Mouse (Mus musculus): ENCODE measurements around the gene Mutyh.

The Mutyh gene

GRCm38 (mm10) chr4:116807197-116808129 is at the start of gene Mutyh, which contains the start of gene Toe1:
TSS of gene Mutyh (plus strand) at chr4:116807723.
TSS of gene Toe1 (minus strand) at chr4:116807640.
- peak; percentile 96 for DNase-seq (ENCODE audit: low read depth, low spot score)

- DNase-seq (ENCODE audit: low read depth, low spot score): no peak
These were observed 45.6 kb upstream of the Mutyh start for GRCm38 (mm10) chr4:116761914-116762313.

DNA sequence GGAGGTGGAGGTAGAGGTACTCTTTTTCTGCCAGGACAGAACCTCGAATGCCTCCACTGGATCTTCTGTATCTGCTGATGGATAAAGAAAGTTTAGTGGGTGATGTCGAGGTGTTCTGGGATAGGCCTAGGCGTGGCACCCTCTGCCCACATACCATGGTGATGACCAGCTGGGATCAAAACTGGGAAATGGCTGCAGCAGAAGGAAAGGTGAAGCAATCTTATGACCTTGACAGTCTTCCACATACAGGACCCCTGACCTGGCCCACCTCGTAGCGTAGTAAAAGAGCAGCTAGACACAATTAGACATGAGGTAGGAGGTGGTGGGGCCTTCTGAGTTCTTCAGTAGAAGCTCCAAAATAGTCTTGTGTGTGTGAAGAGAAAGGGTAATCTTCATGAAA is 43.5 kb upstream of the Mutyh start:
- no peak for DNase-seq (ENCODE audit: low read depth, low spot score)

DNA sequence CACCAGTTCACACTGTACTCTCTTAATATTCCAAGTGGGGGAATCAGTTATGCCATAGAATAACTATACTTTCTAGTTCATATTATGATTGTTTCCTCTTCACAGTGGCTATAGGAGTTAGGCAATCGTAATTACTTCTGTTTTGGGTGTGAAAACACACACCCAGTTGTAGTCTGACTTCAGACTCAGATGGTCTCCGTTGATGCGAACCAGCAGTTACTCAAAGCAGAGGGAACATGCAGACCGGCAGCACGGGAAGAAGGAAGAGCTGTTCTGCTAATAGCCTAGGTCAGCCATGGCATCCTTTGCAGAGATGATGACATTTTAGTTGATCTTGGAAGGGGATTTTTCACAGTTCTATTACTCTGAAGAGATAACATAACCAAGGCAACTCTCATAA is 39.0 kb upstream of the Mutyh start:
- DNase-seq (ENCODE audit: low read depth, low spot score): no peak

DNA sequence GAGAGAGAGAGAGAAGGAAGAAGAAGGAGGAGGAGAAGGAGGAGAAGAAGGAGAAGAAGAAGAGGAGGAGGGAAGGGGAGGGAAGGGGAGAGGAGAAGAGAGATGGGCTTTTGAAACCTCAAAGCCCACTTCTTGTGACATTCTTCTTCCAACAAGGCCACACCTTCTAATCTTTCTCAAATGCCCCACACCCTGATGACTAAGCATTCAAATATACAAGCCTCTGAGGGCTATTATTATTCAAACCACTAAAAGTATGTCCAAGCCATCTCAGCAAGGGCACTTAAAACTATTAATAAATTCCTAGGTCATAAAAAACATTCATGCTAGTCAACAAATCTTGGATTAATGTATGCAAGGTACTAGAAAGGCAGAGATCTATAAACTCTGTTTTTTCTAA is 38.5 kb upstream of the Mutyh start:
- no peak for DNase-seq (ENCODE audit: low read depth, low spot score)

DNA sequence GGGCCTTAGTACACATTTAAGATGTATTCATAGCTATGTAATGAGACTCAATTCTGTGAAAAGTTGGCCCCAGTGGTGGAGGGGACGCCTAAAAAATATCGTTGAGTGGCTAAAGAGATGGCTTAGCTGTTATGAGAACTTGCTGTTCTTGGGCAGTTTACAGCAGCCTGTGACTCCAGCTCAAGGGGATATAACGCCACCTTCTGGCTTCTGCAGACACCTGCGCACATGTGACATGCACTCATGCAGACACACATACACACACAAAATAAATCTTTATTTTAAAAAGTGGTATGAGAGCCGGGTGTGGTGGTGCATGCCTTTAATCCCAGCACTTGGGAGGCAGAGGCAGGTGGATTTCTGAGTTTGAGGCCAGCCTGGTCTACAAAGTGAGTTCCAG is 31.1 kb upstream of the Mutyh start:
- no peak for DNase-seq (ENCODE audit: low read depth, low spot score)

DNA sequence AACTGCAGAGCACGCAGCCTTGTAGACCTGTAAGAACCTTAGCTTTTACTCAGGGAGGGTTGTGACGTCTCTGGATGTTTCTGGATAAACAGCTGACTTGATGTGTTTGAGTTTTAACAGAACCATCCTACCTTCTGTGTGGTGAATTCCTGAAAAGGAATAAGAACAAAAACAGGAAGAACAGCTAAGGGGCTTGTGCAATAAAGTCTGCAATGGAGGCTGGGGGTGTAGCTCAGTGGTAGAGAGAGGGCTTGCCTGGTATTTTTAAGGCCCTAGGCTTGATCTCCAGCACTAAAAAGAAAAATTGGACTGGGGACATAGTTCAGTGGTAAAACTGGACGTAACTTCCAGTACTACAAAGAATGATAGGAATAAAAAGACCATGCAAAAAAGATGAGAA is 30.4 kb upstream of the Mutyh start:
- DNase-seq (ENCODE audit: low read depth, low spot score): no peak

DNA sequence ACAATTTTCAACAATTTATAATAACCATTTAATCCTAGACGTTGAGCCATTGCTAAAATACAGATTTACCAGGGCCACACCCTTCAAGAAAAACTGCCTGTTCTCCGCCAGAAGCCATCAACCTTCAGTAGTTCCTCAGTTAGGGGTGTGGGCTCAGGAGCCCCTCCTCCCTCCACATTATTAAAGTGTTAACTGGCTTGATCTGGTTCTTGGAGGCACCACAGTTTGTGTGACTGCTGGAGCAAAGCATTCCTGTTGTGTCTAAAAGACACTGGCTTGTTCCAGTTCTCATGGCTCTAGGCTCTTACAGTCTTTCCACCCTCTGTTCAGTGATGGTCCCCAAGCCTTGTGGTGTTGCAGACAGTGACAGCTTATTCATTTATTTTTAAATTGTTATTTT is 27.0 kb upstream of the Mutyh start:
- DNase-seq (ENCODE audit: low read depth, low spot score): no peak

GRCm38 (mm10) chr4:116781366-116781765 is 26.2 kb upstream of the Mutyh start:
- no peak for DNase-seq (ENCODE audit: low read depth, low spot score)

DNA sequence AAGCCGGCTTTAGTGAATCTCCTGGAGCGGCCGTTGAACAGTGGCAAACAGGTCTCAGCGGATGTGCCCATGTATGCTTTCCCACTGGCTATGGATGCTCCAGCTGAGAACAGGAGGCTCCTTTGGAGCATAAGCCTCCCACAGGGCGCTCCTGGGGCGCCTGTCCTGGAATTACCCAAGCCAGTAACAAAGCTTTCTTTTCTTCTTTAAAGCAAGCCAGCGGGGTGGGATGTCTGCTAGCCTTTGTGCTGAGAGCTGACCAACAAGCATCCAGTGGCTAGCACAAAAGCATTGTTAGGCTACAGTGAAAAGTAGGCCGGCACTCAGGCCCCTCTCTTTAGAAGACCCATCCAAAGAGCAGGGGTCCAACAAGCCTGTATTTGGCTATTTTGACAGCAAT is 25.4 kb upstream of the Mutyh start:
- no peak for DNase-seq (ENCODE audit: low read depth, low spot score)

- peak; percentile 25 for DNase-seq (ENCODE audit: low read depth, low spot score)
These were observed 20.9 kb upstream of the Mutyh start for GRCm38 (mm10) chr4:116786587-116786986.

GRCm38 (mm10) chr4:116787985-116788760 is 19.4 kb upstream of the Mutyh start:
- no peak for DNase-seq (ENCODE audit: low read depth, low spot score)

DNA sequence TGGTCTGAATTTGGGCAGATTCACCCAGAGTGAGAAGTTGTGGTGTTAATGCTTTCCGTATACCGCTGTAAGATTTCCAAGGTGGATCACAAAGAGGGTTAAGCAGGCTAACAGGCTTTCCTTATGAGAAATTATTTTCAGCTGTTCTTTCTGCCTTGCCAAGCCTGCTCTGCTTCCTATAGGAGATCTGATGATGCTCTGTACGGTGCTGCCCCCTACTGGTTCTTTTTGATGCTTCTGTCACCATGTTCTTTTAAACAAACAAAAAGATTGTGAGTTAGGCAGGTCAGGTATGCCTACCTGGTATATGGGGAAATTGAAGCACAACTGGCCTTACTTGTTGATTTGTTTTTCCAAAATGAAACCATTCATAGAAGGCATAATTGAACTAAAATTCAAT is 18.6 kb upstream of the Mutyh start:
- peak; percentile 91 for DNase-seq (ENCODE audit: low read depth, low spot score)

- no peak for DNase-seq (ENCODE audit: low read depth, low spot score)
These were observed 15.1 kb upstream of the Mutyh start for GRCm38 (mm10) chr4:116792453-116792852.

DNA sequence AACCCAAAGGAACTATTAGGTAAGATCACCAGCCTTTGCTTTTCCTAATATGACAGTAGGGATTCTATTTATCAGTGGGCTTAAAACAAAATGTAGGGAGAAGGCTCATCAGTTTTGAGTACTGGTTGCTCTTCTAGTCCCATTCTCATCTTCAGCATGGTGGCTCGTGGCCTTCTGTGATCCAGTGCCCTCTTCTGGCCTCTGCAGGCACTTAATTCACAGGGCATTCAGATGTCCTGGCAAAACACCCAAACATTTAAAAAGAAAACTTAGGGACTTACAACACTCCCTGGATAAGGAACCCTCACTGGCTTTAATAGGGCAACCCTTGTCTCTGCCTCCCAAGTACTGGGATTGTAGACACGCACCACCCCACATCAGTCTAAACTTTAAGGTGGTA is 13.2 kb upstream of the Mutyh start:
- no peak for DNase-seq (ENCODE audit: low read depth, low spot score)

DNA sequence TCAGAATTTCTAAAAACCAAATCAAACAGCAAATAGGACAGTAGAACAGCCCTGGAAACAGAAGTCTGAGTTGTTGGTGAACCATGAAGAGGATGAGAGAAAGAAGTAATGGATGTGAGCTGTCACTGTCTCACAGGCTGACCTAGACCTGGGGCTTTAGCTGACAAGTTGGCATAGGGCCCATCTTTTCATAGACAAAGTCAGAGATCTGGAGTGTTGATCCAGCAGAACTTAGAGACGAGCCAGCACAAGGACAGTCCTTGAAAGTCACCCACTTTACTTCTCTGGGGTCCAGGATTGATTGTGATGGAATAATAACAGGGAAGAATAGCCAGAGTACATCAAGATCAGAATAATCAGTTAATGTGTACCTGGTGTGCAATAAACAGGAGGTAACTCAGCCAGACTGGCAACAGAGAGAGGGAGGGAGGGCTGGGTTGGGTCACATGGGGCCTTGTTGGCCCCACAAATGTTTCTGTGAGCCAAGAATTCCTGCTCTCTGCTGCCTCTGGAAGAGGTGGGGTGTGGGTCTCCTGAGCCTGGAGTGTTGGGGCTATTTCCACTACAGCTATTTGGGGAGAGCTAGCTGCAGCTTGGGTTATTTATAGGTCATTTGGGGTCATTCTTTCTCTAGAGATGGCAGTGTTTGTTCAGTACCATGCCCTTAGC is 10.9 kb upstream of the Mutyh start:
- no peak for DNase-seq (ENCODE audit: low read depth, low spot score)

DNA sequence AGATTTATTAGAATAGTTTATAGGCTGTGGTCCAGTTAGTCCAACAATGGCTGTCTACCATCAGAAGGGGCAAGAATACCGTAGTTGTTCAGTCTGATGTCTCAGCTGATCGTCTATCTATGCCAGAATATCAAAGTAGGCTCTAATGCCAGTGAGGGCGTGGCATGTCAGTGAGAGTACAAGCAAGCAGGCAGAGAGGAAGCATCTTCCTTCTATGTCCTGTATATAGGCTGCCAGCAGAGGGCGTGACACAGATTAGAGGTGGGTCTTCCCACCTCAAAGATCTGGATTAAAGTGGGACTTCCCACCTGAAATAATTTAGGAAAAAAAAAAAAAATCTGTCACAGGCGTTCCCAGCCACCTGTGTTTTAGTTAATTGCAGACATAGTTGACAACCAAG is 7.6 kb upstream of the Mutyh start:
- peak; percentile 64 for DNase-seq (ENCODE audit: low read depth, low spot score)

DNA sequence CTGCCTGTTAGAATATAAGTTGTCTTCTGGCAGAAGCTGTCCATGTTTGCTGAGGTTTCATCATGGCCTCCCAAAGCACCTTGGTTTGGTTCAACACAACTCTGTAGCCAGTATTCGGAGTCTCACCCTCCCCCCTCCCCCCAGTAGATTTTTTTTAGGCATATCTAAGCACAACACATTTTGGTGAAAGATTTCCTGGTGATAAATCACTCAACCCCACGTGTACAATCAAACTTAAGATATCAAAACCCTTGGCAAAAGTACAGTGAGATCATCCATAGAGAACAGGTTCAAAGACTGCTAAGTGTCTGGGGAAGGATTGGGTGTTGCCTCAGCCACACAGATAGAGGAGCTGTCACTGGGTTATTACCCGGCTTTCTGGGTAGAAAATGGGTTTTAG is 3.5 kb downstream of the Mutyh start:
- DNase-seq (ENCODE audit: low read depth, low spot score): no peak

GRCm38 (mm10) chr4:116815276-116815675 is 7.8 kb downstream of the Mutyh start:
- no peak for DNase-seq (ENCODE audit: low read depth, low spot score)

DNA sequence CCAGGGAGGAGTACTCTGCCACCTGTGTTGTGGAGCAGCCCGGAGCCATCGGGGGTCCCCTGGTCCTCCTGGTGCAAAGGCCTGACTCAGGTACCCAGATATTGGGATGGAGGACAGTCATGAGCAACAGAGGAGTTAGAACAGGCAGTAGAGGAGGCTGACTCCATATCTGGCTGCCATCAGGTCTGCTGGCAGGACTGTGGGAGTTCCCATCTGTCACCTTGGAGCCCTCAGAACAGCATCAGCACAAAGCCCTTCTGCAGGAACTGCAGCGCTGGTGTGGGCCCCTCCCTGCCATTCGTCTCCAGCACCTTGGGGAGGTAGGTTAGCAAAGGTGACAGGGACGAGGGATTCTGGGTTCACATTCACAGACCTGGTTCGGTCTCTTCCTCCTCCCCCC is 10.0 kb downstream of the Mutyh start:
- no peak for DNase-seq (ENCODE audit: low read depth, low spot score)

- DNase-seq (ENCODE audit: low read depth, low spot score): no peak
These were observed 12.7 kb downstream of the Mutyh start for GRCm38 (mm10) chr4:116819968-116820901.
